Mouse (Mus musculus) midbrain, embryonic 14.5 days (tissue): ENCODE data around the gene Mob3c. TPM values are rescaled to one million over a fixed set of nuclear protein-coding genes. Genes with fewer than 3 reads are reported as not detected.

Experiments used
- ATAC-seq: fragments of 200-750 bp; cut with Nextera tagmentation; 2 replicates; pipeline ENCODE4 v1.8.0; 2017; ENCODE audit warnings: moderate number of reproducible peaks, moderate library complexity; ENCODE audit not compliant: low FRiP score, low TSS enrichment
- DNase-seq: peaks from one replicate; pipeline ENCODE4 v3.0.0-alpha.2; 2015
- H3K27ac ChIP-seq: fragments of 300-500 bp; sonication (generic); replicated peaks from 2 replicates; pipeline ENCODE4 v1.5.1; 2014; ENCODE audit warnings: mild to moderate bottlenecking, low read depth, low read length, moderate library complexity
- H3K27me3 ChIP-seq: fragments of 300-500 bp; sonication (generic); 2 replicates; pipeline ENCODE4 v1.6.1; 2014; ENCODE audit warnings: low read length, control low read depth, mixed read lengths; ENCODE audit not compliant: control insufficient read depth, insufficient read depth
- H3K36me3 ChIP-seq: fragments of 300-500 bp; sonication (generic); 2 replicates; pipeline ENCODE4 v1.6.1; 2014; ENCODE audit warnings: low read length, control low read depth; ENCODE audit not compliant: control insufficient read depth, insufficient read depth
- H3K4me1 ChIP-seq: fragments of 300-500 bp; sonication (generic); 2 replicates; pipeline ENCODE4 v1.6.1; 2014; ENCODE audit warnings: mild to moderate bottlenecking, antibody characterized with exemption, low read length, control low read depth; ENCODE audit not compliant: control insufficient read depth, insufficient read depth
- H3K4me2 ChIP-seq: fragments of 300-500 bp; sonication (generic); 2 replicates; pipeline ENCODE4 v1.6.1; 2014; ENCODE audit warnings: mild to moderate bottlenecking, low read length, moderate library complexity
- H3K4me3 ChIP-seq: fragments of 300-500 bp; sonication (generic); replicated peaks from 2 replicates; pipeline ENCODE4 v1.5.1; 2014; ENCODE audit warnings: low read depth, low read length
- H3K9ac ChIP-seq: fragments of 300-500 bp; sonication (generic); replicated peaks from 2 replicates; pipeline ENCODE4 v1.6.1; 2014; ENCODE audit warnings: mild to moderate bottlenecking, low read length, moderate library complexity
- H3K9me3 ChIP-seq: fragments of 300-500 bp; sonication (generic); 2 replicates; pipeline ENCODE4 v1.6.1; 2016; ENCODE audit warnings: low read length, control low read depth, mixed read lengths; ENCODE audit not compliant: control insufficient read depth
- WGBS: fragments of 180-500 bp; shearing (Covaris S2); extraction: QIAGEN DNeasy Blood & Tissue Kit; methylation state at CpG from one replicate; pipeline ENCODE4 v1.1.7; 2014; 5-methylcytosine and 5-hydroxymethylcytosine counted together
- polyA plus RNA-seq: library from polyadenylated mRNA; unstranded; fragments of >200 nt; fragmentation: Nextera tagmentation; extraction: Ambion mirVana; gene quantifications from 2 replicates; pipeline ENCODE4 v1.2.1, GENCODE M21; 2014

The Mob3c gene
- polyA plus RNA-seq, 1 experiment from 2014 or later = 4.1 TPM

DNA sequence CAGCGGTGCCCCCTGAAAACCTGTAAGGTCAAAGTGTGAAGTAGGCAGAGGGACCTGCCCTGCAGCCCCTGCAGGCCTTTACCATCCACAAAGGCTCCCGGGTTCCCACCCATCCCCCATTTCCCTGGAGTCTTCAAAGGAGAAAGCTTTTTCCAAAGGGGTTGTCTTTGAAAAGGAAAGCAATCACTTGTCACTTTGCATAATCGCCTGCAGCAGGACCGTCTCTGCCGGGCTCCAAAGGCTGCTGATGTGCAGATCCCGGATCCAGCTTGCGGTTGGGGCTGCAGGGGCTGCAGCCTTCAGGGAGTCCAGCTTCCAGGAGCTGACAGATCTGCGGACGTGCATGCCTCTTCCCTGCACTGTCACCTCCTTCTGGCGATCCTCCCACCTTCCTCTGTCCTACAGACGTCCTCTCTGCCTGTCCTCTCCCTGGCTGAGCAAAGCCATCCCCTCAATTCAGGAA, 50.4 kb downstream of the Mob3c start:
- under 1% methylated on average over 11 of the region's 11 CpGs for WGBS
- DNase-seq (peak; percentile 84), ATAC-seq (peak; percentile 57; the same call in 1 of the 2 replicates)
- H3K9me3 ChIP-seq = no peaks in the 10 kb centered on the region
- peak overlapping the region; percentile 81 for H3K27ac ChIP-seq
- H3K36me3 ChIP-seq = 0 out of 2 replicates have a peak, but pooled peaks cover 9% of the 10 kb centered on the region
- H3K9ac ChIP-seq = peak overlapping the region; percentile 34; the same call in 1 of the 2 replicates
- no peak overlapping the region for H3K4me3 ChIP-seq
- H3K27me3 ChIP-seq = no peaks in the 10 kb centered on the region
- H3K4me1 ChIP-seq = peaks cover 49% of the 10 kb centered on the region
- peak overlapping the region; percentile 45 for H3K4me2 ChIP-seq

DNA sequence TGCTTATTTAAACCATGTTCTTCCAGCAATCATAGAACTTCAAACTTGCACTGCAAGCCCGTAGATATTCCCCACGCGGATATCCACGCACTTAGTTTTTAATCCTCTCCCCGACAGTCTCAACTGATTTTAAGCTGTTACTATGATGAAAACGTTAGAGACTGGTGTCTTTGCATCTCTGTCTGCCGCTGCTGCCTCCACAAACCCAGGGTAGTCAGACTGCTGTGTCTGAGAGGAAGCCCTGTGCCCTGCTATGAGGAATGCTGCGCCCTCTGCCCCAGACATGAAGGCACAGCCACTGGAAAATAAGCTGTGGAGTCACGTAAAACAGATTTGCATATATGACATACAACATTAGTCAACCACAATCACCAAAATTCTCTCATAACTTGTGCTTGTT, 50.9 kb downstream of the Mob3c start:
- Histone ChIP-seq H3K27ac (peak overlapping the region; percentile 81), H3K27me3 (no peaks in the 10 kb centered on the region), H3K36me3 (0 out of 2 replicates have a peak, but pooled peaks cover 9% of the 10 kb centered on the region), H3K9ac (no peak overlapping the region), H3K4me2 (peak overlapping the region; percentile 45), H3K4me1 (peaks cover 49% of the 10 kb centered on the region), H3K9me3 (no peaks in the 10 kb centered on the region), H3K4me3 (no peak overlapping the region)
- ATAC-seq (no peak), DNase-seq (peak; percentile 52)
- 9% methylated on average over 9 of the region's 9 CpGs for WGBS

DNA sequence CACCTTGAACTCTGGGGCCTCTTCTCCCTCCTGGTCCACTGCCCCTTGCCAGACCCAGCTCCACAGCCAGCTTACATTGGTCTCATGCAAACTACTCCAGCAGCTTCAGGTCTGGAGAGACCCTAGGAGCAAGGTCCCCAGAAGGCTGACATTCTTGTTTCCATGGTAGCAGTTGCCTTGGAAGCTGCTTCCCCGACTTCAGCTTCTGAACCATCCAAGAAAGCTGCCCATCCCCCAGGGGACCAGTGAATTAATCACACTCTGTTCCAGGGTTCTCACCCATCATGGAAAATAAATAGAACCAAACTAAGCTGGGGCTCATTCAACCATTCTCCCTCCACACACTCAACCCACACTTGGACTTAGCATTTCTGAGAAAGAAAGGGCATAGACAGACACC, 53.3 kb downstream of the Mob3c start:
- peak; percentile 31; the same call in 1 of the 2 replicates for ATAC-seq
- no peak overlapping the region for H3K4me3 ChIP-seq
- H3K4me1 ChIP-seq = peaks cover 49% of the 10 kb centered on the region
- no peaks in the 10 kb centered on the region for H3K36me3 ChIP-seq
- peak overlapping the region; percentile 65; the same call in 1 of the 2 replicates for H3K27ac ChIP-seq
- WGBS = 0% methylated on average over 1 of the region's 1 CpGs
- H3K4me2 ChIP-seq = 0 out of 2 replicates have a peak overlapping the region, but pooled peaks have one; percentile 7
- no peaks in the 10 kb centered on the region for H3K9me3 ChIP-seq
- peak; percentile 88 for DNase-seq
- no peaks in the 10 kb centered on the region for H3K27me3 ChIP-seq
- H3K9ac ChIP-seq = no peak overlapping the region

DNA sequence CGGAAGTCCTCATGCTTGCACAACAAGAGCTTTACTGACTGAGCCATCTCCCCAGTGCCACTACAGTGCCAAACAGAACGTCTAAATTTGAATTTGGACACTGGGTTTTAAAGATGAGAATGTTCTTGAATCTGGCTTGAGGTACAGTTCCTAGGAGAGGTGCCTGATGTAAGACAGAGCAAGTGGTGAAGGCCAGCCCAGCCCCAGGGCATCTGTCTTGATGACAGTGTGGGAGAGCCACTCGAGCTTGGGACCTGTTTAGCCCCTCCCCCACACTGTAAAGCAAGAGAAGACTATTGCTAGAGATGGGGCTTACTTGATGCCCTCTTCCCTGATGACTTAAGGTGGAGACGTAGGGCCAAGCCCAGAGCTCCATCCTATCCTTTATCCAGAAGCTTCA, 54.3 kb downstream of the Mob3c start:
- 57% methylated on average over 4 of the region's 4 CpGs for WGBS
- Histone ChIP-seq H3K4me2 (no peak overlapping the region), H3K9me3 (no peaks in the 10 kb centered on the region), H3K4me1 (peaks cover 49% of the 10 kb centered on the region), H3K9ac (no peak overlapping the region), H3K36me3 (no peaks in the 10 kb centered on the region), H3K27me3 (no peaks in the 10 kb centered on the region), H3K27ac (no peak overlapping the region), H3K4me3 (no peak overlapping the region)
- DNase-seq (no peak), ATAC-seq (no peak)

DNA sequence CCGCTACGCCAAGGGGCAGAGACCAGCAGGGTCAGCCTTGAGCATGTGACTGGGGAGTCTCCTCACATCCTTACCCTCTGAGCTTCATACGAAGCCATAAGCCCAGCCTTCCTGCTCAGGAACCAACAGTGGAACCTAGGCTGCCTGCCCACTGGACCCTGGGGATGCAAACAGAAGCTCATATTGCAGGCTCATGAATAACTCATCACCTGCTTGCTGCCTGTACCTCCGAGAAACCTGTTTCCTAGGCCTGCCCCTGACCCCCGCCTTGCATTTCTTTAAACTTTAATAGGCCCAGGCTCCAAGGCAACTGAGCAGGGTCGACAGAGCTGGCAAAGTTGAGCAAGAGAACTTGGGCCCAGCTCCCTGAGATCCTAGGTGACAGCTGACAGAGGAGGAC, 56.1 kb downstream of the Mob3c start, which contains the start of gene Kncn:
Gene Kncn (plus strand): TSS at position 379 of the 400 bp plus-strand sequence.
- Histone ChIP-seq H3K9ac (no peak within 1 kb of the TSS), H3K27me3 (no peaks in the 10 kb centered on the region), H3K36me3 (no peaks in the 10 kb centered on the region), H3K4me2 (no peak within 1 kb of the TSS), H3K27ac (no peak within 1 kb of the TSS), H3K4me1 (peaks cover 30% of the 10 kb centered on the region), H3K9me3 (no peaks in the 10 kb centered on the region), H3K4me3 (no peak within 1 kb of the TSS)
- DNase-seq (no peak), ATAC-seq (no peak)
- 61% methylated on average over 6 of the region's 6 CpGs for WGBS

Other genes with a start within 250 kb of the Mob3c start
- gene Cyp4a32, start 227.1 kb upstream of the Mob3c start, polyA plus RNA-seq = not detected in 2 replicates
- gene Cyp4b1, start 180.4 kb upstream of the Mob3c start, polyA plus RNA-seq = 0.54 and 0.67 TPM in 2 replicates
- gene Efcab14, start 90.3 kb upstream of the Mob3c start, polyA plus RNA-seq = 16.3 and 25.4 TPM in 2 replicates
- 0.28 and 0.37 TPM in 2 replicates for gene Tex38, start 47.1 kb upstream of the Mob3c start, polyA plus RNA-seq
- 37.8 and 44.3 TPM in 2 replicates for gene Atpaf1, start 43.3 kb upstream of the Mob3c start, polyA plus RNA-seq
- gene Mknk1, start 11.1 kb downstream of the Mob3c start, polyA plus RNA-seq = 16.0 and 18.0 TPM in 2 replicates
- gene Kncn, start 56.3 kb downstream of the Mob3c start, polyA plus RNA-seq = 0.15 and 0.24 TPM in 2 replicates
- not detected in 2 replicates for gene 6430628N08Rik, start 62.6 kb downstream of the Mob3c start, polyA plus RNA-seq
- gene Dmbx1, start 111.8 kb downstream of the Mob3c start, polyA plus RNA-seq = 8.2 and 8.5 TPM in 2 replicates
- 15.5 and 17.5 TPM in 2 replicates for gene Faah, start 189.8 kb downstream of the Mob3c start, polyA plus RNA-seq
- 11.5 and 13.6 TPM in 2 replicates for gene Nsun4, start 225.8 kb downstream of the Mob3c start, polyA plus RNA-seq
- gene Uqcrh, start 247.0 kb downstream of the Mob3c start, polyA plus RNA-seq = 405 and 483 TPM in 2 replicates
- gene Lrrc41, start 247.2 kb downstream of the Mob3c start, polyA plus RNA-seq = 72.6 and 75.2 TPM in 2 replicates